Mouse (Mus musculus): ENCODE data around the gene Brox.
"Not testable (repeated sequence)": the region's sequence is repeated elsewhere in the genome, so short reads cannot be mapped to it uniquely, and the experiment has no call there.

GRCm38 (mm10) chr1:183322496-183322895, 25.4 kb upstream of the Brox start:
- TF ChIP-seq POLR2A (IDR thresholded peaks at IDR 0.05; ENCODE audit: insufficient read depth, low read length); CTCF (IDR thresholded peaks at IDR 0.05; ENCODE audit: low read depth, low read length): not testable (repeated sequence)

Data from ES-Bruce4 (cell line).